Mouse (Mus musculus): ENCODE measurements around the gene Ryk.

DNA sequence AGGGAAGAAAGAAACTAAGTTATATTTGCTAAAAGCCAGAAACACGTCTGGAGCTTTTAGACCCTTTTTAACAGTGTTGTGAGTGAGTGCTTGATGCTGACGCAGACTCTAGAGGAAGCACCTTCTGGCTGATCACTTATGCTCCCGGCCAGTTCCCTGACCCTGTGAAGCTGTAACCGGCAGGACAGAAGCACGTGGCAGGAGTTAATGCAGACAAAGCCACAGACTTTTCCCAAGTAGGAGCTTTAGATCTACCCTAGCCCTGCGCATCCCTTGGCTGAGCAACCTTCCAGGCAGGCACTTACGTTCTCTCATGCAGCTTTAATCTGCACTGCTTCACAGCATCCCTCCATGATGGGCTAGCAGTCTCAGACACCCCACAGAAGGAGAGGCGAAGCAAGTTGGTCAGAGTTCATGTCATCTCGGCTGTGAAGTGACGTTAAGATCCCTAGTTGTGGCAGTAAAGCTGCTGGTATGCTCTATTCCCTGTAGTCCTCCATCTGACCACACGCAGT lies 58.7 kb downstream of the Ryk start:
- TF ChIP-seq CTCF (IDR thresholded peaks at IDR 0.05; ENCODE audit: low read depth) (no peak), EP300 (IDR thresholded peaks at IDR 0.05; ENCODE audit: low read depth) (no peak)
